Mouse (Mus musculus): ENCODE data around the gene Dock8. TPM values are rescaled to one million over a fixed set of nuclear protein-coding genes. Genes with fewer than 3 reads are reported as not detected.
"Not testable (repeated sequence)": the region's sequence is repeated elsewhere in the genome, so short reads cannot be mapped to it uniquely, and the experiment has no call there.

Gene Dock8
- total RNA-seq, 4 experiments from 2014 or later, result 13.7 to 21.4 (median 16.3) TPM

GRCm38 (mm10) chr19:25000153-25000552, 819 bp downstream of the Dock8 start:
- no peak for DNase-seq

DNA sequence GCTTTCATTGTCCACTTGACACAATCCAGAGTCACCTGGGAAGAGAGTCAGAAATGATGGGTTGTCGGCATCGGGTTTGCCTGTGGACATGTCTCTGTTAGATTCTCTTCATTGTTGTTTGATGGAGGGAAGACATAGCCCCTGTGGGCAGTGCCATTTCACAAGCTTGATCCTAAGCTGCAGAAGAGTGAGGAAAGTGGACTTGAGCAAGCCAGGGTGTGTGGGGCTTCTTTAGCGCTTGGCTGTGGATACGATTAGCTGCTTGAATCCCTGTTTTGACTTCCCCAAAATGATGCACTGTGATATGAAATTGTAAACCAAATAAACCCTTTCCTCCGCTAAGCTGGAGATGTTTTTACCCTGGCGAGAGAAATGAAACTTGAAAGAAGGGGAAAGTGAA, 2.7 kb downstream of the Dock8 start:
- DNase-seq, result no peak

DNA sequence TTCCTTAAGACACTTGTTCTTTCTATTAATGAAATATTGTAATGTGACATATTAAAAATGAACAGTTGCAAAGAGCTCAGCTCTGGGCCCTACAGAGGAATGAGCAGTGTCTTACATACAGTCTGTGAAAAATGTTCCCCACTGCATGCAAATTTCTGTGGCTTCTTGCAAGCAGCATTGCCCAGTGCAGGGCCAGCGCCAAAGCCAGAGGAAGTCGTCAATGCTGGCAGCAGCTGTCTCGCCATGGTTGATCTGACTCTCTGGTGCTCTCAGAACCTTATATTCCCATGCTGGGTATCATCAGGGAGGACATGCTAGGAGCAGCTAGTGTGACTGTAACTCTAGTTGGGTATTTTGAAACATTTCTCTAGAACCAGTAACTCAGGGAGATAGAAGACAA, 3.5 kb downstream of the Dock8 start:
- DNase-seq, result no peak

DNA sequence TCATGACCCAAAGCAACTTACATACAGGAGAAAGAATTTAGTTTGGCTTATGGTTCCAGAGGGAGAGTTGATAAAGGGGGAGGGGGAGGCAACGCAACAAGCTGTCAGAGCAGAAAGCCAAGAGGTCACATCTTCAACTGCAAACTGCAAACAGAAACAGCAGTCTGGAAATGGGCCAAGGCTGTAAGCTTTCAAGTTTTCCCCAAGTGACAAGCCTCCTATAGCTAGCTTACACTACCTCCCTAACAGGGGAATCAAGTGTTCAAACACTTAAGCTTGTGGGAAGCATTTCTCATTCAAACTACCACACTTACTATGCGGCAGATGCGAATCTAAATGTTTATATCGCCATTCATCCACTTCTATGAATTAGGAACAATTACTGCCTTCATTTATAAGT, 4.5 kb downstream of the Dock8 start:
- no peak for DNase-seq

- DNase-seq, result no peak
These were observed 7.4 kb downstream of the Dock8 start for GRCm38 (mm10) chr19:25006686-25007085.

GRCm38 (mm10) chr19:25008509-25008908, 9.2 kb downstream of the Dock8 start:
- DNase-seq, result no peak

DNA sequence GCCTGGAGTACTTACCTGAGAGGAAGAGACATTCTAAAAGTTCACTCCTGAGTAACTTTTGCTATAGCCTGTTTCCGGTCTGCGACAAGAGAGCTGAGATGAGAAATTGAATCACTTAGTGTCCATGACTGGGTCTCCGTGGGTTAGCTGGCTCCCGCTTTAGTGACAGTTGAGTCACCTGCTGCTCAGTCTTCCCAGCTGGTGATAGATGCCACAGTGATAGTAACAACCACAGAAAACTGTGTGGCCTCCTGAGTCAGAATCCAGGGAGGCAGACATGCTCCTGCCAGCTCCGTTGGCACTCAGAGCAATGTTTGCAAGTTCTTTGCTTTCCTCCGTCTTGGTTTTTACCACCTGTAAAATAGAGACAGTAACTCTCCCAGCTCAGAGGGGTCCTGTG, 23.4 kb downstream of the Dock8 start:
- no peak for DNase-seq

- no peak for DNase-seq
These were observed 32.4 kb downstream of the Dock8 start for GRCm38 (mm10) chr19:25031765-25032164.

- DNase-seq, result not testable (repeated sequence)
These were observed 33.7 kb downstream of the Dock8 start for GRCm38 (mm10) chr19:25033008-25033407.

- DNase-seq, result no peak
These were observed 36.5 kb downstream of the Dock8 start for GRCm38 (mm10) chr19:25035825-25036224.

DNA sequence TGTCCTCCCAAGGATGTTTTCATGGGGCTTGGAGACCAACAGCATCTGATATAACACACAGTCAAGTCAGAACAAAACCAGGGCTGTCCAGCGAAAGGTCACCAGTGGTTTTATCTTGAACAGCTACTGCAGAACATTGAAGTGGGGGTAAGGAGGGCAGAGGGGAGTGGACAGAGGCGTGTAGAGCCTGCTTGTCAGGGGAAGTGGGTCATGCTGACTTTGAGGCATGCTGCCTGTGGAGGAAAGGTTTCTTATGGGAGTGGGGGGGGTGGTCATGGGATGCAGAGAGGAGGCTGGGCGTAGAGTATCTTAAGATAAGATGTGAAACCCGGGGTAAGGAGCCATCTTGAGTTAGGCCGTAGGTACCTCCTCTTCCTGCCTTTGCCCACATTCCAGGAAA, 37.5 kb downstream of the Dock8 start:
- DNase-seq, result no peak

DNA sequence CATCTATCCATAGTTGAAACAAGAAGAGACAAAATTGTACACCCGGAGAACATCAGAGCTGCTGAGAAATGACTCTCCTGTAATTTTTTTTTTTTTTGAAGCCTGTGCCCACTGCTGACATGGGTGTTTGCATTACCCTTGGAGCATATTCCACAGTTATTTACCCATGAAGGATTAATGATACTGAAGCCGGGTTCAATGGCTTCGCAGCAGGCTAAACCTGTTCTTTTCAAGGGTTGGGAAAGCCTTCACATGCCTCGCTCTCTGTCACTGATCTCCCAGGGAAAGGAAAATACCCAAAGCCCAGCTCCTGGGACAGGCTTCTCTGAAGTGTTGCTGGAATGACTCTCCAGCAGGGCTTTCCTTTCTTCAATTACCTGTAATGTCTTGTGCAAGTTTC, 37.9 kb downstream of the Dock8 start:
- no peak for DNase-seq

DNA sequence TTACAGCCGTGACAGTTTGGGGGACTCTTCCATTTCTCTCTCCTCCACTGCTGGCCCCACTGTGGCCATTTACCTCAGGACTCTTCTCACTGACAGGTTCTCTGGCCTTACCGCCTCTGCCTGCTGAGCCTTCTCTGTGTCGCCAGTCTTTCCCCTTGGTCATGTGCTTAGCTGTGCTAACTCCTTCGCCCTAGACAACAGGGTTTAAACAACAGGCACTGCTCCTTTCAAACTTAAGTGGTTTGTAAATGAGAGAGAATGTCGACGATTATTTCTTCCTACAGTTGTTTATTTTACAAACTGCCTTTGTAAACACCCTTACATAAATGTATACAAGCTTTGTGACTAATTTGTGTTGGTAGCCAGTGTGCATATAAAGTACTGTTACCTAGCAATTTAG, 39.0 kb downstream of the Dock8 start:
- DNase-seq, result no peak

DNA sequence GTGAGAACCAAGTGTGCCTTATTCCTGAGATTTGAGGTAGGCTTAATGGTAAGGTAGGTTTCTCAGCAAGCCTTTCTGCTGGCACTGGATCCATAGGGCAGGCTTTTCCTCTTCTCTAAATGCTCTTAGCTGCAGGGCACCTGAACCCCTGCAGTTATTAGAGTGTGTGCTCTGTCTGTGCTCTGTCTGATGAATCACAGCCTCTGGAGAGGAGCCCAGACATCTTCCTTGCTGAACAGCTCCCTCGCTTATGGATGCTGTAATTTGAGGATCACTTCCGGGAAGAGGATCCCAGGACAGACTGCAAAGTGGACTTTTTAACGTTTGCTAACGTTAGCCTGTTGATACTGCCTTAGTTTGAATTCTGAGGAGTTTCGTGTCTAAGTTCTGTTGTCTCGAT, 41.9 kb downstream of the Dock8 start:
- DNase-seq, result no peak

- DNase-seq, result no peak
These were observed 43.6 kb downstream of the Dock8 start for GRCm38 (mm10) chr19:25042973-25043372.

DNA sequence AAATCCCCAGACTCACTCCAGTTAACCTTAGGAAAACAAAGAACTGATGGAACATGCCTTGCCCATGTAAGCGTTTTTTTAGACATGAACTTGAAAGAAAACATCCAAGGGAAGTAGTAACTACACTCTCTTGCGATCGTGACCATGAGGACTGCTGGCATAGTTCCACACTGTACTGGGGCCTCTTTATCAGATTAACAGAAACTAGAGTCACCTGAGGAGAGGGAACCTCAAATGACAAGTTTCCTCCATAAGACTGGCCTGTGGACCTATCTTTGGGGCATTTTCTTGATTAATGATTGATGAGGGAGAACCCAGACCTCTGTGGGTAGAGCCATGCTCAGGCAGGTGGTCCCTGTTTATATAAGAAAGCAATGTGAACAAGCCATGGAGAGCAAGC, 44.7 kb downstream of the Dock8 start:
- DNase-seq, result no peak

DNA sequence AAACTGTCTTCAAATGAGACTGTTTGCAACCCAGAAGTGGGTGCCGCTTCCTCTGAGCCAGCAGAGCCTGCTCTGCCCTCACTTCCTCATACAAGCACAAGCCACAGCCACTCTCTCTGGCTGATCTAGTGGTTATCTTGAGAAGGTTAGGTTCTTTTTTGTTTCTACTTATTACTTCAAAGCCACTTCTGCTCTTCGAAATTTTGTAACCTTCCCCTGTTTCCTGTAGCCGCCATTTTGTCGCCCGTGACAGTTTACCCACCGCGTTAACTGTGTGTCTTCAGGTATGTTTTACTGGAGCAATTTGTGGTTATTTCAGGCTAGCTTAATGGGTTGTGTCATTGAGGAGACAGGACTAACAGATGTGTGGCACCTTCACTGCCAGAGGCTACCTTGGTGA, 53.0 kb downstream of the Dock8 start:
- no peak for DNase-seq

DNA sequence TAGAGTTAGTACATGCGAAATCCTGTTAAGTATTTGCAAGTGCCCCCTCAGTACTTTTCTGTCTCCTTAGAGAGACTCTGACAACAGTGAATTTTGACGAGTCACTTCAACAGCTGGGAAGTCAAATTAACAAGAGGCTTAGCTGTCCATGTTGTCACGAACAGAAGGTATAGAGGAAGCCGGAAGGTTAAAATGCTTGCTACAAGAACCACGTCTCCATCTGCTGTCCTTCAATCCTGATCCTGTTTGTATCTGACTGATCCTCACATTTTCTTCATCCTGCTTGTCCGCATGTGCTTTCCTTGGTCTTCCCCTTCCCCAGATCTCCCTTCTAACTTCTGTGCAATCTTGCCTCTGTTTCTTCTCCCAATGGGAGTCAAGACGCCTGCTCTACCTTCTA, 53.8 kb downstream of the Dock8 start:
- no peak for DNase-seq

DNA sequence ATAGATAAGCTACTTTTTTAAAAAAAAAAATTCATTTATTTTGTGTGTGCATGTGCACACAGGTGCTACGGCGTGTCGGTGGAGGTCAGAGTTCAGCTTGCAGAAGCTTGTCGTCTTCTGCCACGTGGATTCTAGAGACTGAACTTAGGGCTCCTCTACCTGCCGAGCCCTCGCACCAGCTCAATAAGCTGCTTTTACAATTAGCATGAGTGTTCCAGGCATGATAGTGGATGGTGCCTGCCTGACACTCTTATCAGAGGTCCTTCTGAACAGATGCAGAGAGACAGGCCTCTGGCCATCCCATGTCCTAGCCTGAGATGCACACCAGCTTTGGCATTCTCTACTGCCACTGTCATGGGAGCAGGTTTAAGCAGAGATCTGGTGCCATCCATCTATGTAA, 55.7 kb downstream of the Dock8 start:
- no peak for DNase-seq

DNA sequence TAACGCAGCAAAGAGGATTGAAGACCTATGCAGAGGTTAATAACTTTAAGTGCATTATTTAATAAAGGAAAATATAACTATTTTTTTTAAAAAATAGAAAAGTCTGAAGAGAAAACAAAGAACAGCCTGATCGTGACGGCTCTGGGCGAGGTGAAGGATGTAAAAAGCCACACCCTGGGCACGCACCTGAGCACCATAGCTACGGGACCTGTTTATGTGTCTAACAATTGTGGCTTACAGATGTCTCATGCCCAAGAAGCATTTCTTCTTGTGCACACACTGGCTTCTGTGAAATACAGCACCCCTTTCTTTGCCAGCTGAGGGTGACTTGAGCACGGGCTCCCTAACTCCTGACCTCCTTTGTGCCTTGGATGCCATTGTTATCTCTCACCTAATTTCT, 56.2 kb downstream of the Dock8 start:
- no peak for DNase-seq

DNA sequence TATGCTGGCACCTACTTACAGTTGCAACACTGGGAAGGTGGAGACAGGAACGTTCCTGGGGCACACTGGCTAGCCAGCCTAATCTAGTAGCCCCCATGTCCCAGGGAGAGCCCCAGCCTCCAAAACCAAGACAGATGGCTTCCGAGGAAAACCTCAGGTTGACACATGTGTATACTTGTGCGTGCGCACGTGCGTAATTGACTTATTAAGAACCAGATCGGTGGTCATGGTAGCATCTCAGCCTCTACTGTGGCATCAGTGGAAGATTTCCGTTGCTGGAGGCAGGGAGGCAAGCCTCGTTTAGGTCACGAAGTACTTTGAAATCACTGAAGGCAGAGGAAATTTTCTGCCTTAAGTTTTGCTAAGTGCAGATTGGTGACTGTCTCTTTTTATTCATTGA, 56.9 kb downstream of the Dock8 start:
- no peak for DNase-seq

GRCm38 (mm10) chr19:25057826-25058225, 58.5 kb downstream of the Dock8 start:
- no peak for DNase-seq

DNA sequence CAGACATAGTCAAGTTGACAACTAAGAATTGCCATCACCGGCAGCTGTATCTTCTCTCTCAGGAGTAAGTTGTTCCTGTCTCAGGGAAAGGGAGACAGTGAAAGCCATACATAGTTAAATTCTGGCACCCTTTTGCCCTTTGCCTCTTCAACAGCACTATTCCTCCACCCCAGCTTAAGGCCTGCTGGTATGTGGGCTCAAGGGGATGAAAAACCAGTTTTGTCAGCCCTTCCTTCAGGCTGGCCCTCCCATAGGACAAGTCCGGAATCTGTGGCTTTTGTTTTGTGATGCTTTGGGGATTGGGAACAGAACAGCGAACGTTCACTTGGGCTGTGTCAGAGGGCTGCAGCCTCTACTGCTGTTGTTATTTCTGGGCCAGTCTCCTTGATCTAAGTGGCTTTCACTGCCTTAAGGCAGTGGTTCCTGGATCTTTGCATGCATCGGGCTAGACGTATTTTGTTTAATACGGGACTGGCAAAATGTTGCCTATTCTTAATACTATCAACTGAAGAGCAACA, 60.6 kb downstream of the Dock8 start:
- no peak for DNase-seq

- DNase-seq, result no peak
These were observed 61.0 kb downstream of the Dock8 start for GRCm38 (mm10) chr19:25060375-25060774.

- DNase-seq, result no peak
These were observed 63.0 kb downstream of the Dock8 start for GRCm38 (mm10) chr19:25062188-25062856.
